Mouse (Mus musculus): ENCODE measurements at regions not wholly inside any gene's neighbourhood (a gene's known extent, or its start where the extent isn't known, plus 50 kb on each side); places are given as distances from the start of the nearest gene placed in this dataset.

- DNase-seq, result no peak
These were observed 325.5 kb upstream of the Fam241a start for GRCm38 (mm10) chr3:128221625-128222024.

- DNase-seq, result peak; percentile 71 to 87
These were observed 324.8 kb upstream of the Fam241a start for GRCm38 (mm10) chr3:128220776-128221550.

GRCm38 (mm10) chr3:128217765-128218415, 321.8 kb upstream of the Fam241a start:
- DNase-seq, result peak; percentile 17 to 42

GRCm38 (mm10) chr3:128212256-128212655, 316.1 kb upstream of the Fam241a start:
- DNase-seq, result peak; percentile 78 to 80

- DNase-seq, result peak; percentile 39 to 75
These were observed 314.5 kb upstream of the Fam241a start for GRCm38 (mm10) chr3:128210591-128210990.

- DNase-seq, result peak; percentile 32 to 58
These were observed 310.8 kb upstream of the Fam241a start for GRCm38 (mm10) chr3:128206948-128207347.

- DNase-seq, result no peak
These were observed 310.4 kb upstream of the Fam241a start for GRCm38 (mm10) chr3:128206483-128206882.

GRCm38 (mm10) chr3:128200574-128201235, 304.6 kb upstream of the Fam241a start:
- DNase-seq, result no peak

GRCm38 (mm10) chr3:128199466-128199865, 303.3 kb upstream of the Fam241a start:
- peak in 1 of 2 experiments; percentile 13 for DNase-seq

GRCm38 (mm10) chr3:128192046-128192800, 296.1 kb upstream of the Fam241a start:
- no peak for DNase-seq

- no peak for DNase-seq
These were observed 291.4 kb upstream of the Fam241a start for GRCm38 (mm10) chr3:128187330-128188044.

GRCm38 (mm10) chr3:128186278-128186677, 290.2 kb upstream of the Fam241a start:
- peak; percentile 27 to 38 for DNase-seq

GRCm38 (mm10) chr3:128181221-128181908, 285.2 kb upstream of the Fam241a start:
- no peak for DNase-seq

- DNase-seq, result no peak
These were observed 253.1 kb upstream of the Fam241a start for GRCm38 (mm10) chr3:128149216-128149615.

GRCm38 (mm10) chr3:128145329-128145728, 249.2 kb upstream of the Fam241a start:
- DNase-seq, result no peak

GRCm38 (mm10) chr3:128127836-128128235, 231.7 kb upstream of the Fam241a start:
- no peak for DNase-seq

GRCm38 (mm10) chr3:128126664-128127063, 230.5 kb upstream of the Fam241a start:
- DNase-seq, result no peak

GRCm38 (mm10) chr3:128122111-128122510, 226.0 kb upstream of the Fam241a start:
- DNase-seq, result no peak

GRCm38 (mm10) chr3:128120647-128121440, 224.7 kb upstream of the Fam241a start:
- no peak for DNase-seq

GRCm38 (mm10) chr3:128113209-128113608, 217.1 kb upstream of the Fam241a start:
- no peak for DNase-seq

GRCm38 (mm10) chr3:128110406-128110805, 214.3 kb upstream of the Fam241a start:
- DNase-seq, result peak in 1 of 2 experiments; percentile 5

All from kidney, postnatal 25 days (tissue).